Mouse (Mus musculus) embryo, embryonic 9.5 days (tissue): ENCODE data around the gene Gpat3.

Source experiments
- DNase-seq: peaks from one replicate; pipeline ENCODE4 v3.0.0-alpha.2; 2017; ENCODE audit errors: extremely low spot score

Gpat3 gene

GRCm38 (mm10) chr5:100914989-100915388 is 69.5 kb downstream of the Gpat3 start:
- DNase-seq, result peak; percentile 43

DNA sequence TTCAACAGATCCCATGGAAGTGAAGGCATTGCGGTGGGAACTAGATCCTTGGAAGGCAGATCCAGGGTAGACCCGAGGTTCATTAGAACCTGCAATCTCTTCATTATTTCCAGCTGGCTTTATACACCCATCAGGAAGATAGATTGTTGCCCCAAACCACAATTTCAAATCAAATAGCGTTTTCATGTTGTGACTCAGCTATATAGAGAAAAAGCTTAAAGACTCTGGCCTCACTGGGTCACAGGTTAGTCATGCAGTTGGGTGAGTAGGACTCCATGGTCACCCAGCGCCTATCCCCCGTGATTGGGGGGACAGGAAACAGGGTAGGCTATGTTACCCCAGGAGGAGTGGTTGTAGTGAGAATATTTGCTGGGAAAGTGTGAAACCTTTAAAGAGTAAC is 69.9 kb downstream of the Gpat3 start:
- DNase-seq, result no peak

DNA sequence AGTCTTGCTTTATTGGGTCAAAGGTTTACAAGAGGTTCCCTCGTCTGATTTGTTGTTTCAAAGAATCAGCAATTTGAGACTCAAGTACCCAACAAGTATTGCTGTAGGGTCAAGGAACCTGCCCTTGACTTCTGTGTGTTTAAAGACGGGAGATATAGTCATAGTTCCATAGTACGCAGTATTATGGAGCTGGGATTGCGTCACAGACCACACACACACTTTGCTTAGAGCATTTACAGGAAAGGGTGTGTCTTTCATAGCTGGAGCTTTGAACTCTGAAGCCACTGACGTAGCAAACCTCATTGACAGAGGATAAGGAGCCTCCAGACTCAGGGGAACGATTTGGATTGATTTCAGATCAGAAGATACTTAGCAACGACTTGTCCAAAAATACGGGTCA is 70.9 kb downstream of the Gpat3 start:
- DNase-seq, result no peak

GRCm38 (mm10) chr5:100917252-100917774 is 71.8 kb downstream of the Gpat3 start:
- DNase-seq, result peak; percentile 70

DNA sequence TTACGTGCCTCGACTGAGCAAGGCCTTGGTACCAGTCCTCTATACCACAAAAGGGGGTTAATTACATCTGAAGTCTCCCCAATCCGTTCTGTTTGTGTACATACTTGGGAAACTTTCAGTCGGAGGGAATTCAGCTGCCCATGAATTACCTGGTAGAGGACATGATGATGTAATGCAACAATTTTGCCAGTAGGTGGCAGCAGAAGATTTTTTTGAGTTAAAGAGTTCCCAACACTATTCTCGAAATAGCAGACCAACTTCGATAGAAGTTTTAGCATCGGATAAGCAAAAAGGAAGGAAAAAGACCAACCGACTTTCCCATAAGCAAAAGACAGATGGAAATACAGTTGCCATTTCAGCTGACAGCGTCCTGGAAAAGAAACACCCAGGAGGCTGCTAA is 73.6 kb downstream of the Gpat3 start:
- DNase-seq, result peak; percentile 64

- no peak for DNase-seq
Measured at GRCm38 (mm10) chr5:100929698-100930097, 84.2 kb downstream of the Gpat3 start.

- DNase-seq, result no peak
Measured at GRCm38 (mm10) chr5:100943716-100944115, 98.2 kb downstream of the Gpat3 start.

DNA sequence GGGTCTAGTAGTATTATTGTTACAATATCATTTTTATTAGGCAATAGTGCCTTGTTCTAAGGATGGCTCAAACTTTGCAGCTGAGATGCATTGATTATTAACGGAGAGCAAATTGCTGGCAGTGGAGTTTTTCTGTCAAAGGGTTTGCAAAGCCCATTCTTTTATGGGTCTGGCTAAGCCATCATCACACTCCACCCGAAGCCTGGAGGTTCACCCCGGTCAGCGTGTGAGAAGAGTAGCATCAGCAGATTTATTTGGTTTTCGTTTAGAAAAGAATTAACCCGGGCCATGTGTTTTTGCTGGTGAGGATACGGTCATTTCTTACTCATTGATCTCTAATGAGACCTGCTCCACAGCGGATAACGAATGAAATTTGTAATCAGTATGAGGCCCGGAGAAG is 99.8 kb downstream of the Gpat3 start:
- DNase-seq, result no peak
